Mouse (Mus musculus): ENCODE results near the gene Rps12-ps3.

DNA sequence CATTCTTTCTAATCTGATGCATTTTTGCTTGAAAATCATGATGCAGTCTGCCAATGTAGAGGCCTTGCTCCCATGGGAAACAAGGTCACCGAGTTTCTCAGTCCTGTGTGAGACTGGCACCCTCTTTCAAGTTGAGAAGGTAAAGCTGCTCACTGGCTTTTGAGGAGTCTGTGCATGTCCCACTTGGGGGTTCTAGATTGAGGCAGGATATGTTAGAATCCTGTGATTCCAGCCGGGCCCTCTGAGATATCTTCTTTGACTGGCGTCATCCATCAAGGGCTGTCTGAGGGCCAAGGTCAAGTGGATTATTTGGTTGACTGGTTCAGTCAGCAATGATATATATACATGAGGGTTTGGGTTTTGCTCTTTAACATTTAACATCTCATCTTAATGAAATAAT lies 40.1 kb upstream of the Rps12-ps3 start:
- no peak for TF ChIP-seq HCFC1 (IDR thresholded peaks at IDR 0.05; ENCODE audit: borderline replicate concordance, insufficient read depth, low read length)
- TF ChIP-seq MAFK (IDR thresholded peaks at IDR 0.05; ENCODE audit: insufficient read depth, low read depth, low read length), result no peak
- no peak for TF ChIP-seq ZNF384 (IDR thresholded peaks at IDR 0.05; ENCODE audit: low read depth, low read length)
